Mouse (Mus musculus) kidney, adult 10 weeks (tissue): ENCODE data around the gene C1rb. TPM values are rescaled to one million over a fixed set of nuclear protein-coding genes. Genes with fewer than 3 reads are reported as not detected.

Source experiments
- polyA plus RNA-seq: library from polyadenylated mRNA; stranded (reverse); fragments of 350-450 nt; fragmentation: Illumina TruSeq; extraction: RNeasy Lipid Tissue Mini Kit (QIAGEN cat#74804); gene quantifications from one replicate; pipeline ENCODE4 v1.2.3, GENCODE M21; 2014; ENCODE audit warnings: low read depth, low replicate concordance

The C1rb gene
- polyA plus RNA-seq, result not detected

GRCm38 (mm10) chr6:124570026-124570425 is at the start of gene C1rb:
TSS of gene C1rb (plus strand) at chr6:124570294.

GRCm38 (mm10) chr6:124542284-124542683 is 27.8 kb upstream of the C1rb start, which contains the start of gene C1s1:
TSS of gene C1s1 (minus strand) at chr6:124542359.

Other genes with a start within 250 kb of the C1rb start
- gene Pex5, start 155.2 kb upstream of the C1rb start, polyA plus RNA-seq, result 15.4 TPM
- not detected for gene Clstn3, start 105.5 kb upstream of the C1rb start, polyA plus RNA-seq
- gene C1rl, start 77.2 kb upstream of the C1rb start, polyA plus RNA-seq, result 5.5 TPM
- 6.9 TPM for gene C1ra, start 57.9 kb upstream of the C1rb start, polyA plus RNA-seq
- gene C1s1, start 27.9 kb upstream of the C1rb start, polyA plus RNA-seq, result 38.4 TPM
- 0.20 TPM for gene C1s2, start 65.8 kb downstream of the C1rb start, polyA plus RNA-seq
- 51.6 TPM for gene Lpcat3, start 92.7 kb downstream of the C1rb start, polyA plus RNA-seq
- gene Emg1, start 141.9 kb downstream of the C1rb start, polyA plus RNA-seq, result 19.5 TPM
- 27.3 TPM for gene Phb2, start 142.0 kb downstream of the C1rb start, polyA plus RNA-seq
- 1.1 TPM for gene Ptpn6, start 168.4 kb downstream of the C1rb start, polyA plus RNA-seq
- gene Grcc10, start 171.1 kb downstream of the C1rb start, polyA plus RNA-seq, result 2.9 TPM
- not detected for gene Gm45234, start 185.7 kb downstream of the C1rb start, polyA plus RNA-seq
- gene Atn1, start 186.2 kb downstream of the C1rb start, polyA plus RNA-seq, result 1.1 TPM
- gene Eno2, start 199.4 kb downstream of the C1rb start, polyA plus RNA-seq, result not detected
- not detected for gene Lrrc23, start 209.4 kb downstream of the C1rb start, polyA plus RNA-seq
- gene Spsb2, start 238.4 kb downstream of the C1rb start, polyA plus RNA-seq, result 0.36 TPM
- gene Tpi1, start 244.0 kb downstream of the C1rb start, polyA plus RNA-seq, result 40.9 TPM